Mouse (Mus musculus) liver, embryonic 14.5 days (tissue): ENCODE measurements around the gene Shkbp1.

Experiments
- CTCF ChIP-seq: IDR thresholded peaks from 2 replicates; pipeline ENCODE4 v1.5.1; 2016; ENCODE audit warnings: antibody characterized with exemption, low read depth, control low read depth
- EP300 ChIP-seq: IDR thresholded peaks from 2 replicates; pipeline ENCODE4 v1.6.1; 2016; ENCODE audit warnings: antibody characterized with exemption, low read depth

DNA sequence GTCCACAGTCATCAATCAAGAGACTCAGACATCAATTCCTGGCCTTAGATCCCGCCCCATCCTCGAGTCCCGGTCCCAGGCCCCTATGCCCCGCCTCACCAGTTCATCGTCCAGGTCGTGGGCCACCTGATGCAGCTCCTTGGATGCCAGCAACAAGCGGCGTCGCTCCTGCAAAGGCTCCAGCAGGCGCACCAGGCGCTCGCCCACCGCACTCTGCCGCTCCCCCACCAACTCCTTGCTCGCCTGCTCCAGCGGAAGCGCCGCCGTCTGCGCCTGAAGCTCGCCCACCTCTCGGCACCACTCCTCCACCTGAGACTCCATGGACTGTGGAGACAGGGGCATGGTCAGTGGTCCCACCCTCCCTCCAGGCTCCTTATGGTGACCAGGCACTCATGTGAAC lies 19.5 kb upstream of the Shkbp1 start:
- TF ChIP-seq CTCF (no peak), EP300 (no peak)
